Mouse (Mus musculus) heart, adult 2 months (tissue): ENCODE measurements around the gene Gnptg. TPM values are rescaled to one million over a fixed set of nuclear protein-coding genes. Genes with fewer than 3 reads are reported as not detected.
A peak's percentile ranks its signal among the peaks of the same experiment; 100 is the strongest.

Experiments
- DNase-seq, 2 experiments: peaks; one replicate each; pipeline ENCODE4 v3.0.0; 2021
- H3K27ac ChIP-seq: fragments of 200-600 bp; 2 replicates; pipeline ENCODE4 v1.8.1; 2022
- H3K27me3 ChIP-seq: fragments of 200-500 bp; 2 replicates; pipeline ENCODE4 v1.6.1; 2012; ENCODE audit warnings: mild to moderate bottlenecking, low read length, inconsistent platforms, mixed read lengths; ENCODE audit not compliant: control insufficient read depth, insufficient read depth
- H3K36me3 ChIP-seq: fragments of 200-500 bp; 2 replicates; pipeline ENCODE4 v1.6.1; 2012; ENCODE audit warnings: low read length, inconsistent platforms; ENCODE audit not compliant: control insufficient read depth, insufficient read depth
- H3K4me1 ChIP-seq: fragments of 200-500 bp; 2 replicates; pipeline ENCODE4 v1.6.1; 2011; ENCODE audit warnings: low read length; ENCODE audit not compliant: control insufficient read depth, insufficient read depth
- H3K4me3 ChIP-seq: fragments of 200-600 bp; 2 replicates; pipeline ENCODE4 v1.8.1; 2022
- H3K79me2 ChIP-seq: fragments of 200-500 bp; replicated peaks from 2 replicates; pipeline ENCODE4 v1.6.1; 2012; ENCODE audit warnings: mild to moderate bottlenecking, inconsistent platforms, low read length, moderate library complexity, mixed read lengths; ENCODE audit not compliant: control insufficient read depth, insufficient read depth
- H3K9ac ChIP-seq: fragments of 200-500 bp; 2 replicates; pipeline ENCODE4 v1.6.1; 2012; ENCODE audit warnings: low read depth, mild to moderate bottlenecking, control low read depth, inconsistent platforms, low read length, mixed read lengths
- CTCF ChIP-seq: fragments of 200-600 bp; IDR thresholded peaks from 2 replicates; pipeline ENCODE4 v1.8.1; 2022; ENCODE audit warnings: antibody characterized with exemption, mild to moderate bottlenecking, moderate library complexity
- EP300 ChIP-seq: fragments of 200-500 bp; IDR thresholded peaks from 2 replicates; pipeline ENCODE4 v1.6.1; 2011; ENCODE audit warnings: low read depth, low read length, control low read depth; ENCODE audit not compliant: insufficient read depth
- POLR2A ChIP-seq: fragments of 200-500 bp; IDR thresholded peaks from 2 replicates; pipeline ENCODE4 v1.6.1; 2011; ENCODE audit warnings: mild to moderate bottlenecking, low read depth, low read length, control low read depth; ENCODE audit not compliant: insufficient read depth
- WGBS: fragments of 180-500 bp; shearing (Covaris S2); methylation state at CpG from one replicate; pipeline ENCODE4 v1.1.7; 2018; 5-methylcytosine and 5-hydroxymethylcytosine counted together
- intact Hi-C: fragments of 180-260 bp; cut with DNase I; formaldehyde crosslinking; loops from one replicate; pipeline ENCODE4 v1.15.1; 2025
- polyA plus RNA-seq: library from polyadenylated mRNA; depleted of rRNA; stranded (reverse); fragments of >200 nt; gene quantifications from 2 replicates; pipeline ENCODE4 v1.2.3, GENCODE M21; 2012
- total RNA-seq, 2 experiments: library from RNA; stranded (reverse); gene quantifications; 2 replicates each; pipeline ENCODE4 v1.2.3; 2021

Gnptg gene
- total and polyA plus RNA-seq, 3 experiments: 13.6 to 18.0 (median 16.1) TPM

GRCm38 (mm10) chr17:25211705-25212104, 28.2 kb downstream of the Gnptg start:
- Histone ChIP-seq H3K27me3 (no peaks in the 10 kb centered on the region), H3K4me1 (peaks cover 5% of the 10 kb centered on the region), H3K4me3 (no peak overlapping the region), H3K27ac (peak overlapping the region; percentile 36), H3K9ac (no peak overlapping the region), H3K36me3 (no peaks in the 10 kb centered on the region), H3K79me2 (no peaks in the 10 kb centered on the region)
- intact Hi-C loops: no loop called here
- DNase-seq: no peak
- 41% methylated on average over 4 of the region's 4 CpGs for WGBS
- TF ChIP-seq EP300 (no peak), POLR2A (no peak)

GRCm38 (mm10) chr17:25210680-25211466, 29.1 kb downstream of the Gnptg start:
- Histone ChIP-seq H3K9ac (no peak overlapping the region), H3K27ac (peak overlapping the region; percentile 52), H3K79me2 (no peaks in the 10 kb centered on the region), H3K36me3 (no peaks in the 10 kb centered on the region), H3K4me3 (no peak overlapping the region), H3K27me3 (no peaks in the 10 kb centered on the region), H3K4me1 (peaks cover 5% of the 10 kb centered on the region)
- TF ChIP-seq POLR2A (no peak), EP300 (no peak), CTCF (peak; percentile 18)
- intact Hi-C loops: no loop called here
- DNase-seq: peak; percentile 29 to 36
- 41% methylated on average over 15 of the region's 15 CpGs for WGBS

GRCm38 (mm10) chr17:25210006-25210405, 29.9 kb downstream of the Gnptg start:
- DNase-seq: no peak
- H3K9ac ChIP-seq: no peak overlapping the region
- H3K27me3 ChIP-seq: no peaks in the 10 kb centered on the region
- H3K79me2 ChIP-seq: no peaks in the 10 kb centered on the region
- intact Hi-C loops: no loop called here
- no peak for TF ChIP-seq EP300
- TF ChIP-seq CTCF: no peak
- no peak for TF ChIP-seq POLR2A
- H3K4me1 ChIP-seq: peaks cover 5% of the 10 kb centered on the region
- no peak overlapping the region for H3K27ac ChIP-seq
- WGBS: 82% methylated on average over 4 of the region's 4 CpGs
- H3K4me3 ChIP-seq: no peak overlapping the region
- no peaks in the 10 kb centered on the region for H3K36me3 ChIP-seq

- TF ChIP-seq POLR2A (no peak), CTCF (no peak), EP300 (no peak)
- no peak for DNase-seq
- no peaks in the 10 kb centered on the region for H3K36me3 ChIP-seq
- H3K9ac ChIP-seq: no peak overlapping the region
- H3K79me2 ChIP-seq: no peaks in the 10 kb centered on the region
- intact Hi-C loops: no loop called here
- H3K4me1 ChIP-seq: no peaks in the 10 kb centered on the region
- no peaks in the 10 kb centered on the region for H3K27me3 ChIP-seq
- H3K4me3 ChIP-seq: no peak overlapping the region
- H3K27ac ChIP-seq: no peak overlapping the region
- 91% methylated on average over 4 of the region's 4 CpGs for whole genome bisulfite sequencing
Observed at GRCm38 (mm10) chr17:25202401-25202800, 37.5 kb downstream of the Gnptg start.

- Histone ChIP-seq H3K27ac (peak overlapping the region; percentile 90), H3K9ac (peak overlapping the region; percentile 97), H3K79me2 (peaks cover 10% of the 10 kb centered on the region)
Observed at GRCm38 (mm10) chr17:25189091-25189490, 50.8 kb downstream of the Gnptg start.

More at GRCm38 (mm10) chr17:25189091-25189490, 50.8 kb downstream of the Gnptg start:
- H3K36me3 ChIP-seq: peaks cover 7% of the 10 kb centered on the region; the same call in 1 of the 2 replicates
- peaks cover 5% of the 10 kb centered on the region for H3K4me1 ChIP-seq
- WGBS: 3% methylated on average over 15 of the region's 16 CpGs
- TF ChIP-seq CTCF (no peak), POLR2A (no peak), EP300 (no peak)
- peak overlapping the region; percentile 98 for H3K4me3 ChIP-seq
- no peak for DNase-seq
- intact Hi-C loops: loop anchor here (5.0 kb wide), 1 partner anchor 53 kb away; the partner anchor contains the start of genes Gnptg and Tsr3
- no peaks in the 10 kb centered on the region for H3K27me3 ChIP-seq
